Mouse (Mus musculus) CD4-positive helper T cell, adult 2 months (primary cell): ENCODE data around the gene Miox.
A peak's percentile ranks its signal among the peaks of the same experiment; 100 is the strongest.

Experiments used
- DNase-seq: peaks from one replicate; pipeline ENCODE4 v3.0.0-alpha.2; 2012; ENCODE audit warnings: low read depth, missing footprints, low spot score

The Miox gene

GRCm38 (mm10) chr15:89363051-89363450 is 28.9 kb downstream of the Miox start:
- no peak for DNase-seq

DNA sequence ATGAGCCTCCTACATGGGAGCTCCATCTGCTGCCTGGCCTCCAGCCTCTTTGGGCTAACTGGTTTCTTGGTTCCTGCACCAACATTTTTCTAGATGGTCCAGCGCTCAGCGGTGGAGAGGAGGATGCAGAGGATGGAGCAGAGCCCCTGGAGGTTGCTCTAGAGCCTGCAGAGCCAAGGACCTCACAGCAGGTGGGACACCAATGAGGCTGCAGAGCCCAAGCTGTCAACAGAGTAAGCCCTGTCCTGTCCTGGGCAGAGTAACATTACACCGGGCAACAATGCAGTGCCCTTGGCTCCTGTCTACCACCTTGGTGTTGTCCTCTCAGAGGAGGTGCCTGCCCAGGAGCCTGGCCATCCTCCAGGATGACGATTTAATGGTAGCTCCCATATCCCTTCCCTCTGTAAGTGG is 30.9 kb downstream of the Miox start:
- no peak for DNase-seq

- no peak for DNase-seq
Measured at GRCm38 (mm10) chr15:89372068-89372467, 37.9 kb downstream of the Miox start.

DNA sequence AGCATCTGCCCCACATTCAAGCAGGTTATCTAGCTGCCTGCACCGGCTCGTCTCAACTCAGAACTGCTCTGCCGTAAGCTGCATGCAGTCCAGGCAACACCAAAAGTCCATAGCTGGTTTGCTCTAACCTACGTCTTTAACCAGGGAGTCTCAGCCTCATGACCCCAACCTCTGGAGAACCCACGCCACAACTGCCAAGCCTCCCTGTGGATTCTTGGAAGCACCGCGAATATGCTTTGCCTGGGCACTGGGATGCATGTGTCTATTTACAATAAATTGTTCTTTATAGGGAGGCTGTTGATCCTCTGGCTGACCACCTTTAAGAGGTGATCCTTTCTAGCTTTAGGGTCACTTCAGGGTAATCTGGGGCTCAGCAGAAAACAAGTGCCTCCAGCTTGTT is 38.3 kb downstream of the Miox start:
- no peak for DNase-seq

- peak; percentile 91 for DNase-seq
Measured at GRCm38 (mm10) chr15:89373027-89373761, 39.0 kb downstream of the Miox start.

- peak; percentile 88 for DNase-seq
Measured at GRCm38 (mm10) chr15:89373762-89374248, 39.6 kb downstream of the Miox start, which contains the start of gene Sco2. Gene Sco2, minus strand, starts transcription at chr15:89373846.

- DNase-seq = no peak
Measured at GRCm38 (mm10) chr15:89374340-89374739, 40.1 kb downstream of the Miox start.

DNA sequence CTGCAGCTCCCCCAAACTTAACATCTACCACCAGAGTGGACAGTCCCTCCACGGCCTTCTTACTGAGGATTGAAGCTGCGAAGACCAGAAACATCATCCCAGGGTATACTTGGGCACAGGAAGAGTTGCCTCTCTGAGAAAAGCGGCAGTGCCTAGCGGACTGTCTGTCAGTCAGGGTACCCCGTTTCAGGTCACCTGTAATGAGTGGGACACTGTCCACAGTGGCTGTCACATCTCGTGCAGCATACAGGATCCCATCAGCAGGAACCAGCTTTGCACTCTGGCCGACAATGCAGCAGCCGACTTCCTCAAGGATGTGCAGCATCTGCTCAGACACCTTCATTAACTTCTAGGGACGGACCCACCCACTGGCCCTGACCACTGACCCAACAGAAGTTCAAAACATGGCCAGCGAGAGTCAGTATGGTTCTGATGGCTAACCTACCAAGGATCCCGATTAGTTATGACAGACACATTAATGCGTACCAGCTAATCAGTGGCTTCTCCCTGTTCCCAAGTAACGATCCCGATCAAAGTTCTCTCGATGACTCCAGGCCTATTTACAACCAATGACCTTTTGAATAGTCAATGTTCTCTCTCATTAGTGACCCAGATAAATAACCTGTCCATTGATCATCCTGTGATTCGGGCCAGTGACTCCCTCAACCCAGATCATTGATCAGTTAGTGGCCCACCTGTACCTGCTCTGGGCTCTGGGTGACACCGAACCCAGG is 40.8 kb downstream of the Miox start:
- DNase-seq = no peak

DNA sequence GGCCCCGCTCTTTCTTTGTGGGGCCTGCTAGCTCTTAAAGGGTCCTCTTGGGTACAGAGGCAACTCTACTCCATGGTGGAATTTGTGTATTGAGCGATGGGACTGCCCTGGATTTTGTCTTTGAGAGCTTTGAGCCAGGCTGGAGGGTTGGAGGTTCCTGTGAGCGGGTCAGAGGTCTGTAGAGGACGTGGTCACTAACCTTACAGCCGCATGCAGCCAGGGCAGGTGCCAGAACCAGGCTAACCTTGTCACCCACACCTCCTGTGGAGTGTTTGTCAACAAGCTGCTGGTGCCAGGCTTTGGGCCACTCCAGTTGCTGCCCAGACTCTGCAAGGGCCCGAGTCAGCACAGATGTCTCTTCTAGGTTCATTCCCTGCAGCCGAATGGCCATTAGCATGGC is 41.8 kb downstream of the Miox start:
- no peak for DNase-seq

GRCm38 (mm10) chr15:89376957-89377356 is 42.8 kb downstream of the Miox start, which contains the start of gene Tymp:
Gene Tymp, minus strand, starts transcription at chr15:89377039.
- no peak for DNase-seq

DNA sequence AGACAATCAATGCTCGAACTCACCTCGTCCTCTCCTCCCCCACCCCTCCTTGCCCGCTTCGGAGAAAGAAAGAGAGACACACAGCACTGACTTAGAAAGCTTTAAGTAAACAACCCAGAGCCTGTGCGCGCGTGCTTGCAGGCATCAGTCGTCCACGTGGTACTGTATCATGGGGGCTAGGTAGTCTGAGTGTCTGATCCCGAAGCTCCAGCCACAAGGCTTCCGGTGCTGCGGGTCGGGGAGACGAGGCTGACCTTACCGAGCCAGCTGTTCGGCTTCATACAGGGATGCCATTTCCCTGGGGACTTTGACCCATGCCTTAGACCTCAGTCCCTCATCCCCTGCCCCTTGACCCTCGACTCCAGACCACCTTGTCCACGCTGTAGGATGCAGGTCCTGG is 43.2 kb downstream of the Miox start:
- DNase-seq = no peak

GRCm38 (mm10) chr15:89377938-89378828 is 44.0 kb downstream of the Miox start:
- no peak for DNase-seq

GRCm38 (mm10) chr15:89378831-89379401 is 44.7 kb downstream of the Miox start, which contains the start of gene Odf3b:
Gene Odf3b, minus strand, starts transcription at chr15:89379282.
- no peak for DNase-seq

- no peak for DNase-seq
Measured at GRCm38 (mm10) chr15:89379429-89379828, 45.2 kb downstream of the Miox start.

GRCm38 (mm10) chr15:89384617-89385016 is 50.4 kb downstream of the Miox start, which contains the start of gene Klhdc7b:
Gene Klhdc7b, plus strand, starts transcription at chr15:89384917.
- DNase-seq = no peak
